Mouse (Mus musculus) T-cell, adult 2 months (primary cell): ENCODE measurements at regions not wholly inside any gene's neighbourhood (a gene's known extent, or its start where the extent isn't known, plus 50 kb on each side); places are given as distances from the start of the nearest gene placed in this dataset.

Experiments
- DNase-seq: peaks from one replicate; pipeline ENCODE4 v3.0.0; 2022; ENCODE audit warnings: low spot score

- no peak for DNase-seq
Measured at GRCm38 (mm10) chr7:110717104-110717503, 50.9 kb upstream of the Ampd3 start.
